Mouse (Mus musculus): ENCODE measurements at regions not wholly inside any gene's neighbourhood (a gene's known extent, or its start where the extent isn't known, plus 50 kb on each side); places are given as distances from the start of the nearest gene placed in this dataset.

GRCm38 (mm10) chr19:33029688-33030444 is 272.6 kb downstream of the Pten start:
- no peak for TF ChIP-seq CTCF (IDR thresholded peaks at IDR 0.05; ENCODE audit: control insufficient read depth, insufficient read depth, insufficient read length)
- no peak for TF ChIP-seq MYOD1 (IDR thresholded peaks at IDR 0.05; ENCODE audit: control insufficient read depth, insufficient read length, low read depth)
- TF ChIP-seq CEBPB (IDR thresholded peaks at IDR 0.05; ENCODE audit: low read depth): no peak
- no peak for TF ChIP-seq USF1 (IDR thresholded peaks at IDR 0.05; ENCODE audit: low read depth)
- TF ChIP-seq MYOG (IDR thresholded peaks at IDR 0.05; ENCODE audit: control insufficient read depth, extremely low read depth, insufficient read length): no peak
- no peak for TF ChIP-seq FOSL1 (IDR thresholded peaks at IDR 0.05; ENCODE audit: insufficient read depth, low read length, poor library complexity, severe bottlenecking)
